Mouse (Mus musculus) MN1 (cell line): Measurements from ENCODE around the gene Rab20.
A peak's percentile ranks its signal among the peaks of the same experiment; 100 is the strongest.
"Not testable (repeated sequence)": the region's sequence is repeated elsewhere in the genome, so short reads cannot be mapped to it uniquely, and the experiment has no call there.

Source experiments
- DNase-seq: peaks from one replicate; pipeline ENCODE4 v3.0.0-alpha.2; 2016; ENCODE audit warnings: low spot score

Gene Rab20

DNA sequence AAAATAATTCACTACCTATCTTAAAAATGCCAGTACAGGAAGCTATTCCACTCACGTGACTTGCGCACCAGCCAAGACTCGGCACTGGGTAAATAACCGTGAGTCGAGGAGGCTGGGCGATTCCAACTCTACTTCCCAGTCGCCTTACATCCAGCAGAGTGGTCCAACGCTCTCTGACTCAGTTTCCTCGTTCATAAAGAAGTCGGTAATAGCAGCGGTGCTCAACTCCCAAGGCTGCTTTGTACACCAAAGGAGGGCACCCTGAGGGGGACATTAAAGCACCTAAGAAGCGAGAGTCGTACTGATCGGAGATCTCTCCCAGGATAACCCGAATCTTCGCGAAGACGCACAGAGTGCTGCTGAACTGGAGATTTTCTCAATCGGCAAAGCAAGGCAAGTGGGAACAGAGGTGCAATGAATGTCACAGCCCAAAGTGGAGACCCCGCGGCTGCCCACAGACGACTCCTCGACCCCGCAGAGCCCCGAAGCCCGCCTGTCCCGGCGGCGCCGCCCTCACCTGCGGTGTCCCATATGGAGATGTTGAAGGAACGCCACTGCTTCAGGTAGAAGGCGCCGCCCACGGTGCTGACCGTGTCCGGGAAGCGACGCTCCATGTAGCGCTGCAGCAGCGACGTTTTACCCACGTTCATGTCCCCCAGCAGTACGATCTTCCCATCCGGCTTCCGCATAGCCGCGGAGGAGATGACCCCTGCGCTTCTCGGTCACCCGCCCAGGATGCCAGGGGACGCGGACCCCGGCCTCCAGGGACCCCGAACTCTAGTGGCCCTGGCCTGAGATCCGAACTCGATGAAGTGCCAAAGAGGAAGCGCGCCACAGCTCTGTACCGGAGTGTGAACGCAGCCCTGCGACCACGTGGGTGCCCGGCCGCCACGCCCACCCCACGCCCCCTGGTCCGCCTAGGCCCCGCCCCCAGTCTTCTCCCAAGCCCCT is at the start of gene Rab20:
Rab20 (minus strand) TSS at position 900 of the 951 bp plus-strand sequence.
- peak; percentile 39 for DNase-seq

DNA sequence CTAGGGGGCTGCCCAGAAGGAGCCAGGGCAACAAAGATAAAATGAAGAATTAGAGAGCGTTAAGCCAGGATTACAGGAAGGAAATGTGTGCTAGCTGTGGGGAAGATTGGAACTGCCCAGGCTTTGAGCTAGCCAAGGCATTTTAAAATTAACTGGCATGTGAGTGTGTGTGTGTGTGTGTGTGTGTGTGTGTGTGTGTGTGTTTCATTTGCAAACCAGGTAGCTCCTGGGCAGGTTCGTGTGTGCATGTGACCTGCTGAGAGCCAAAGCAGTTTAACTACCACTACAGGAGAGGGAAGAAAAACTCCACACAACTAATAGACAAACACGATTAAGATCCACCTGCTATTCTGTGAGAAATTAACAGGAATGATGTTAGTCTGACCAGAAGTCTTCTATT is 44.8 kb upstream of the Rab20 start:
- DNase-seq, result no peak

DNA sequence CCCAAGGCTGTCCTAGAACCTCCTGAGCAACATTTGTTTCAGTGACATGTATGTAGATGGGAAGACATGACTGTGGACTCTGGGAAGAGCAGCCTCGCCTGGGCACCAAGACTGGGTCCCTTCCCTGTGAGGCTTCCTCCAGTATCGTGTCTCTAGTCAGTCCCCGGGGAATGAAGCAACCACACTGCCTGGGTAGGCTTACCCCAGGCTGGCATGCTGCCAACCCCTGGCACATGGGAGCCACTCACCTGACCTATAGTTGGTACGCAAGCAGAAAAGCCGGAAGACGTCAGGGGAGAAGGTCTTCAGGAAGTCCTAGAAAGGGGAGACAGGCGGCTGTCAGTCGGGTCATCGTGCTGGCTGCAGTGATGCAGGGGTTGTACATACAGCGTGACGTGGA is 40.2 kb upstream of the Rab20 start:
- DNase-seq, result peak; percentile 32

DNA sequence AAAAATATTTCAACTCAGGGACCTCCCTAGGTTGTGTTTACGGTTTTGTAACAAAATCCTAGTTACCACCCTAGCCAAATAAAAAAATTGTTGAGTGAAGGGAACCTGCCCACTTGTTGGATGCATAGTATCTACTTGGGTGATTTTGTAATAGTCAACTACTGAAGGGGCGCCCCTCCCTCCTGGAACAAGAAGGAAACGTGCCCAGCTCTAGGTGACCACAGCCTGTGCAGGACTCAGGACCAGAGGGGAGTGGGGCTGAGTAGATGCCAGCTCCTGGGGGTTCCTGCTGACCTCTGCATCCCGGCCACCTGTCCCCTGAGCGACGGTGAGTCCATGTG is 39.5 kb upstream of the Rab20 start:
- no peak for DNase-seq

DNA sequence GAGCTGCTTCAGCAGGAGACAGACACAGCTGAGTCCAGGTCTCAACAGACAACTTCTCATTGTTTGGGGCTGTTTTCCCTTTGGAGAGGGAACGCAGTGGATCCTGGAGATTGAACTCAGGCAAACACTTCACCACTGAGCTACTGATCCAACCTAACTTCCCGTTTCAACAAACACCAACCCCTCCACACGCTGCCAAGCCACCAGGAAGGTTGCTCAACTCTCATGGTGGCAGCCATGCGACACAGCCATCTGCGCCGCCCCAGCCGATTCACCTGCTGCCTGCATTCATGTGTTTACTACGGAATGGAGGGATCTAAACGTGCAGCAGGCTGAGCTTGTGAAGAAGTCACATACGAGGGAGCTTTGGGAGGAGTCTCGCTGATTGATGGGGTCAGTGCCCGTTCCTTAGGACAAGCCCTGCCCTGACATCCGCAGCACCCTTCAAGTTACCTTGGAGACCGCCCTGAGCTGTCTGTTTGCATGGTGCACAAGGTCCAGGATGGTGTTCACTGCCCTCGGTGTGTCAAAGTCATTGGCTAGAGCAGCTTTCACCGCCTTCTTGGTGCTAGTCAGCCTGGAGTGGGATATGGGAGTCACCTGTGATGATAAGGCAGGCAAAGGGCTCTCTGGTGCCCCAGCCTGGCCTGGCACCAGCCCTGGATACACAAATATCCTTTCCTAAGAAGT is 39.0 kb upstream of the Rab20 start:
- DNase-seq, result no peak

DNA sequence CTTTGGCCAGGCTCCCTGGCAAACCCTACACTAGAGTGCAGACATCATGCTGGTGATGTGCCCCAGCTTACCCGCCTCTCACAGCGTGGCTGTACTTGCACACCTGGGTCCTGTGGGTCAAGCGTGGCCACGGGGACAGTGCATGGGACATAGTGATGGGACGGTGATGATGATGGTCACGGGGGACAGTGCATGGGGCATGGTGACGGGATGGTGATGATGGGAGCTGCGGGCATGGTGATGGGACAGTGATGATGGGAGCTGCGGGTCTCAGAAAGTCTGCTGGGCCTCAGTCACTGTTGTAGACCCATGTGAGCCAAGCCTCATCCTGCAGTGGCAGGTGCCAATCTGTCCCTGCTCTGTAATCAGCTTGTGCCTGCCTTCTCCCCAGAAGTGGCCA is 37.8 kb upstream of the Rab20 start:
- DNase-seq, result no peak

DNA sequence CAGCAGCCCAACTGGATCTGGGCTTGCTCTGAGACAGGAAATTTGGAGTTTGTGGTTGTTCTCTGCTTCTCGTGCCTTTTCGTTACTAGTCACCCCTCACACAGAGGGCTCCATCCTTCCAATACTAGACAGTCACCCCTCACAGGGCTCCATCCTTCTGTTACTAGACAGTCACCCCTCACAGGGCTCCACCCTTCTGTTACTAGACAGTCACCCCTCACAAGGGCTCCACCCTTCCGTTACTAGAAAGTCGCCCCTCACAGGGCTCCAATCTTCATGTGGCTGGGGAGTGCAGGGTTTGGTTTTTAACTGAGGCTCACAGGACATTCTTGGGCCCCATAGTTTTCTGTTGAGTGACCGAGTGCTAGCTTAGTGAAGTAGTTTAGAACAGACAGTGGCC is 34.7 kb upstream of the Rab20 start:
- no peak for DNase-seq

DNA sequence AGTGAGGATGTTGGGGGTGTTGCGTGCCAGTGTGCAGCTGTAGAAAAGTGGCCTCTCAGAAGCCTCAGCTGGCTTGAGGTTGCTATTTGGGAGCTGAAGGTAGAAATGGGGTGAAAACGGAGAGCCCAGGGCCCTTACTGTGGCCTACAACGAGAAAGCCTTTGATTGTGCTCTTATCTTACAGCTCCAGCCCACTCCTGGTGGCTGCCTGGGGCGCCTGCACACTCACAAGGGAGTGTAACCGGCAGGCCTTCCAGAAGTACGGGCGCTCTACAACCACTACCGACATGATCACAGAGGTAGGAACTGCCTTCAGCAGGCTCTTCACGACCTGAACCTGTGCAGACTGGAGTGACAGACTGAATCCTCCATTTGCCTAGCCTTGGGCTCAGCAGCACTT is 34.2 kb upstream of the Rab20 start:
- no peak for DNase-seq

DNA sequence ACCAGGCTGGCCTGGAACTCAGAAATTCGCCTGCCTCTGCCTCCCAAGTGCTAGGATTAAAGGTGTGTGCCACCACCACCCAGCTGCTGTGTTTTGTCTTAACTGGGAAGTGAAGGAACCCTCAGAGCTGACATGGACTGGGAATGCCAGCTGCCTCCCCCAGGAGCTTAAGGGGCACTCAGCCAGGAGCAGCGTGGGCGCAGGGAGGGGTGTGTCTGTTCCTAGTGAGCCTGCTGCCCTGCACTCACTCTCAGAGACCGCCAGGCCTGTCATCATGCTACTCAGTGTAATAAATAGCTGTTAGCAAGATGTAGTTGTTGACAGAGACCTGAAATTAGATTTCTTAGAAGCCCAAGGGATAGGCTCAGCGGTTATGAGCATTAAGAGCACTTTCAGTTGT is 32.5 kb upstream of the Rab20 start:
- DNase-seq, result peak; percentile 74

DNA sequence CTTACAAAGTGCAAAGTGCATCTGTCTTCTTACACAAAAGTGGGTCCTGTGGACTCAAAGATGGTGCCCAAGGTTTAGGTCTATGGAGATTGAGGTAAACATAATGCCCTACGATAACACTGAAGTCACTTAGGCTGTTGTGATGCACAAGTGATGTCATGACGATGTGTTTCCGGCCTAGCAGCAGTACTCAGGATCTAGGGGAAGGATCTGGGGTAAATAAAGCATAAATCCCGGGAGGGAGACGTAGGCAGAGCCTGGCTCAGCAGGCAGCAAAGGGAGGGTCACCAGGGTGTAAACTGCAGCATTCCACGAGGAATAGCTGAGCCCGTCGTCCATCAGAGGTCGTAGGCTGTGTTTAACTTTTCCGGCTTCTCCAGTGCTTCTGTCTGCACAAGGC is 30.4 kb upstream of the Rab20 start:
- no peak for DNase-seq

DNA sequence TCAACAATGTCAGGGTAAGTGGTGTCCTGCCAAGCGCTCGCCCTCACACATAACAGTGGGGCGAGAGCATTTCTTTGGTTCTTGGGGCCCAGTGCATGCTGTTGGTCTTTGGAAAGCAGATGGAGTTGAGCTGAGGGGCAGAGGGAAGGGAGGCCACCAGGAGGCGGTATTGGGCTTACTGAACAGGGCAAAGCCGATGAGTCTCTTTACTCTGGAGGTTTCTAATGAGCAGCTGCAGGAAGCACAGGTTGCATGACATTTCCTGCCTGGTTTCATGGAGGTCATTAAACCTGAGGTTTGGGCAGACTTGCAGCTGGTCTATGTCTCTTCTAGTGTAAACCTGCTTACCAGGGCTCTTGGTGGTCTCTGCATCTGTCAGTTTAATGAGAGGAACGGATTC is 28.3 kb upstream of the Rab20 start:
- DNase-seq, result peak; percentile 60

DNA sequence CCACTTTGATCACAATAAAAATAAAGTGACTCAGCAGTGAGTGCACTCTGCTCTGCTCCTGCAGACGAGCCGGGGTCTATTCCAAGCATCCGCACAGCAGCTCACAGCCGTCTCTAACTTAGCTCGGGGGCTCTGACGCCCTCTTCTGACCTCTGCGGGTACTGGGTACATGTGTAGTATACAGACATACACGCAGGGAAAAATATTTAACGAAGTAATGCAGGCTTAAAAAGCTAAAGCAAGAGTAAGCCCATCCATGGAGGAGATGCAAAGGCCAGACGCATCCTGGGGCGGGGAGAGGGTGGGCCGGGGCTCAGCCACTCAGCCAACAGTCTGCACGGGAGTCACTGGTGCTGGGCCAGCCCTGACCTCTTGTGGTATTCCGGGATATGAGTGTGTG is 27.6 kb upstream of the Rab20 start:
- DNase-seq, result no peak

DNA sequence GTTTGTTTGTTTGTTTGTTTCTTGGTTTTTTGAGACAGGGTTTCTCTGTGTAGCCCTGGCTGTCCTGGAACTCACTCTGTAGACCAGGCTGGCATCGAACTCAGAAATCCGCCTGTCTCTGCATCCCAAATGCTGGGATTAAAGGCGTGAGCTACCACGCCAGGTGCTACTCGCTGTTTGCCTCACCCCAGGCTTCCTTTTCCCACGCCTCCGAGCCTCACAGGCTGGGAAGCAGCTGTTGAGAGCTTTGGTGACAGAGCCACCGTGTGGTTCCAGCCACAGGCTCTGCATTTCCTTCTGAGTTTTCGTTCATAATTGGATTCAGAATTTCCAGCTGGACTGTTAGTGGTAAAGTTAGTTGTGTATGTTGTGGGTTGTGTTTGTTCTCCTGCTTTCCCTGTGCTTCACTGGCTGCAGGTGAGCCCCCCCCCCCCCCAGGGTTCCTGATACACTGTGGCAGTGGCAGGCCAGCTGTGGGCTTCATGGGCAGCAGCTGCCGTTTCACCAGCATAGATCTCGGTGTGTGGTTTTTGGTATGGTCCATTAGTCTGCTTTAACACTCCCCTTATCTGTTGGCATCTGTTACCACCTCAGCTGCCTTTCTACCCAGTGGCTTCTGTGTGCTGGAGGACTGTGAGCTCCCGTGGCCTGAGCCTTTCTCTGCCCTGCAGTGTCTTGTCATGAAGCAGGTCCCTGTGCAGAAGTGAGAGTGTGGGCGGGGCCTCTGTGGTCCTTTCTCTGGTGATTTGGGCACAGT is 25.1 kb upstream of the Rab20 start:
- DNase-seq, result peak; percentile 21

DNA sequence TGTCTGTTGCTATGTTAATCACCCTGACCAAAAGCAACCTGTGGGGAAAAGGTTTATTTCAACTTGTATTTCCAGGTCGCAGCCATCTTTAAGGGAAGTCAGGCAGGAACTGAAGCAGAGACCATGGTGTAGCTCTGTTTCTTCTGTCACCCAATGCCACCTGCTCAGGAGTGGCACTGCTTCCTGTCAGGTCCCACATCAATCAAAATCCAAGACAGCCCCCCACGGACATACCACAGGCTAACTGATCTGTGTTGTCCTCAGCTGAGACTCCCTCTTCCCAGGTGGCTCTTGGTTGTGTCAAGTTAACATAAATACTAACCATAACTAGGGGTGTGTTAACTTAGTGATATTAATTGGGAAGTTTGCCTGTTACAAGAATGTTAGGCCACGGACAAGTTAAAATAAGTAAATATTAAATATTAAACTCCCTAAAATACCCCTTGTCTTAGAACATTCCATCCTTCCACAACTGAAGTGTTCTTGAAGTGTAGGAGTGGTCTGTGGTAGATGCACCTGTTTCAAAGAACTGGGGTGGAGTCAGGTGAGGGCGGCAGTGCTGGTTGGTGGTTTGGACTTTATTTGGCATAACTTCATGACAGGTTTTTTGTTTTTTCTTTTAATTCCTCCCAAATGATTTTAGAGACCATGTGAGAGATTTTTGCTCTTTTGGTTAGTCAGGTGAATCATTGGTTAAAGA is 20.4 kb upstream of the Rab20 start:
- no peak for DNase-seq

DNA sequence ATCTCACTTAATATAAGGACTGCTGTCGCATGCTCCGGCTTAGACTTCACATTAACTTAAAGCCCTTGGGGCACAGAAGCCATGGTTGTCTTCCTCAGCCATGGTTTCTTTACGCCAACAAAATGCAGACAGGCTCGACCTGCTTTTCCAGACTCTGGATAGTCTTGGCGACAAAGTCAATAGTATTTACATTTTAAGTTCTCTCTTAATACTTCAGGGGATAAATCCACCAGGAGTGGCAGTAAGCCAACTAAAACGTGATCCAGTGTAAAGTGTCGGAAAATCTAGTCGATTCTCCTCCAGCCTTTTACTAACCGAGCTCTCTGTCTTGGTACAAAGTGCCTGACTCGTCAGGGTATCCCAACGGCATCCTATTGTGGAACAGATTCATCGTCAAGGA is 19.8 kb upstream of the Rab20 start:
- DNase-seq, result no peak

DNA sequence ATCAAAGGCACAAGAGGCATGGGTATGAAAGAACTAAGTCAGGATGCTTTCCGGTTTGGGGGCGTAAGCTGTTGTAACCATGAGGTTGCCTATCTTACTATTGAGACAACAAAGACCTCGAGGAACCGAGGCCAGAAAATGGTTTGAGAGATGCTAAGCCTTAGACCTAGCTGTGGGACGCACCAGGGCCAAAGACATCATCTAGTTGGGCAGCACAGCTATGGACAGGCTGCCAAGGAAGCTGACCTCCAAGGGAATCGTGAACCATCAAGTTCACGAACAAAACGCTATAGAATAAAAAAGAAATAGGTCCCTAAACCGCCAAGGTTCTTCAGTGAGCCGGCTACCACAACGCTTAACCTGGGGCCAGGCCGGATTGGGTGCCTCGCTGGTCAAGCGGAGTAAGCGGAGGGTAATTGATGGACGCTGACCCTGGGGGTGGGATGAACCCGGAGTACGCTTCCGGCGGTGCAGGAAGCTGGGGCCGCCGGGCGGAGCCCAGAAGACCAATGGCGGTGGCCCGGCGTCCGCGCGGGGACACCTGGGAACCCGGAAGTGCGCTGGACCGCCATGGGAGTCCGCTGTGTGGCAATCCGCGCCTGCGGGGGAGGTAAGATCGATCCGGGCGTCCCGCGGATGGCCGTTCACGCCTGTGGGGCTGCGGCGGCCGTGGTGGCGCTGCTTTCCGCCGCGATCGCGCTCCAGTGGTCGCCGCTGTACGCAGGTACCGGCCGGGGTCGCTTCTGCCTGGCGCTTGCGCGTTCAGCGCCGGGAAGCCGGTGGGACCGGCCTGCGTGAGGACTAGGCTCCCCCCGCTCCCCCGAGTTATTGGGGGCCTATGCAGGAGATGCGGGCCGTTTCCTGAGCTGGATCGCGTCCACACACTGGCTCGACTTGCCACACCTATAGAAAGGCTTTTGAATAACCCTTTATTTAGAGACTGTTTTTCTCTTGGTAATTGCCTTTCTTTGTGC is 18.8 kb upstream of the Rab20 start, which contains the start of gene Naxd:
Naxd (plus strand) TSS at position 490 of the 974 bp plus-strand sequence.
- peak; percentile 96 for DNase-seq

DNA sequence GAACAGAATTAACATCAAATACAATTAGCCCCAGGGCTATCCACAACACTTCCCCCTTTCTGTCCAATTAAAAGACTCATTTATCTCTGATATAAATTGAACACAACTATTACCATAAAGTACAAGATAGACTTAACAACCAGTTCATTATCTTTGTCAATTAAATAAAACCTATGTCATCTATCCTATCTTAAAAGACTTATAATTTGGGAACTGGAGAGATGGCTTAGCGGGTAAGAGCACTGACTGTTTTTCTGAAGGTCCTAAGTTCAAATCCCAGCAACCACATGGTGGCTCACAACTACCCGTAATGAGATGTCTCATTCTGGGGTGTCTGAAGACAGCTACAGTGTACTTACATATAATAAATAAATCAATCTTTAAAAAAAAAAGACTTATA is 13.8 kb upstream of the Rab20 start:
- not testable (repeated sequence) for DNase-seq

DNA sequence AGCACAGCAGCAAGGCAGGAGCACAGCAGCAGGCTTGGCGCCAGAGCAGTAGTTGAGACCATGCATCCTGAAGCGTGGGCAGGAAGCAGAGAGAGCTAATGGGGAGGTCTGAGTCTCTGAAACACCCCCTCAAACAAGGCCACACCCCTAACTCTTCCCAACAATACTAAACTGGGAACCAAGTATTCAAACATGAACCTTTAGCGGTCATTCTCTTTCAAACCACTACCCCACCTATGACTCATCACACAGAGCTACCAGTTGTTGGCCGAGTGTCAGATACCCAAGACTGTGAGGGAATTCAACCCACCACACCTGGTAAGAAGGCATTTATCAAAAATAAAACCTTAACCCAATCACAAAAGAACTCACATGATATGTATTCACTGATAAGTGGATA is 8.7 kb upstream of the Rab20 start:
- no peak for DNase-seq

DNA sequence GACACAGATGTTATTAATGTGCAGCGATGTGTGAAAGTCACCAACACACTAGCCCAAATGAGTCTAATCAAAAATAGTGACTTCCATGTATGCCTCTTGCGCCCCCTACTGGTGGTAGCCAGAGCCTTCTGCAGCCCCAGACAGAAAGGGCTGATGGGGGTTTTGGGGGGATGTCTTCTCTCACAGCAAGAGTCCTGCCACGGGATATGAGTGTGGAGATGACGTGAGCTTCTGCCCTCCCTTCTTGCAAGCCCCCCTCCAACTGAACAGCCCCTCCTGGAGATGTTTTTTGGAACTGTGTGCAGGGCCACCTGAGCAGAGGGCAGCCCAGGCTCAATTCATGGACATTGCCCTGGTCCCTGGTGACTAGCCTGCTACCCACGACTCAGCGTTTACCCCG is 7.6 kb upstream of the Rab20 start:
- DNase-seq, result peak; percentile 46

DNA sequence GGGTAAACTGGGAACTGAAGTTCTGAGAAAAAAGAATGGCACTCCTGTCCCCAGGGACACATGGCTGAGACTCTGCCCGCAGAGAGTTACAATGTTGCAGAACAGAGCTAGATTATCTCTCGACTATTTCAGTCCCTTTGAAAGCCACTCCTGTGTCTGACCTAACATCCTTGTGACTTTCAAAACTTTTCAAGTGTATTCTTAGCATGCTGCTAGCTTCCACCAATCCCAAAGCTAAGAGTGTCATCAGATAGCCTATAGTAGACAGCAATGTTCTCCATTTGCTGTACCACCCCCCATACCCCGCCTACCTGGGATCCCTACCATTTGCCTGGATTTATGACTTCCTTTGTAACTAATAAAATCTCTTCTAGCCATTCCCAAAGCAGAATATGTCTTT is 4.0 kb upstream of the Rab20 start:
- DNase-seq, result no peak

DNA sequence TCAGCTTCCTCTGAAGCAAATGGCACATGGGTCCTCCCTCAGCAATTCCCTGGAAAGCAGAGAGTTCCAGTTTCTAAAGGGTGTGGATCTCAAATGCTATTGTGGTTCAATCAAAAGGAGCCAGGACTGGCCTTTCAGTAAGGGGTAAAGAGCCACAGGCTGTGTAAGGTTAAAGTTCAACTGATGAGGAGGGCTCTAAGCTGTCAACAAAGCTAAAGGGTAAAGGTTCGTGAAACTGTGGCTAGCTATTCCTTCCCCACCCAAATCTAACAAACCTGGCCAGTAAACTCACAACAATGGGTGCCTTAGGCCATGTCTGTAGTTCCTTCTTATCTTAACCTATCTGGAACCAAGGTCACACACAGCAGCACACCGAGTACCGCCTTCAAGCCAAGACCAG is 3.4 kb upstream of the Rab20 start:
- DNase-seq, result no peak
